Mouse (Mus musculus) midbrain, embryonic 10.5 days (tissue): ENCODE measurements around the gene Lap3. TPM values are rescaled to one million over a fixed set of nuclear protein-coding genes. Genes with fewer than 3 reads are reported as not detected.

Experiments
- DNase-seq: peaks from one replicate; pipeline ENCODE4 v3.0.0-alpha.2; 2017; ENCODE audit warnings: low spot score
- H3K27ac ChIP-seq: fragments of 300-500 bp; sonication (generic); replicated peaks from 2 replicates; pipeline ENCODE4 v1.5.1; 2016; ENCODE audit warnings: mild to moderate bottlenecking
- H3K27me3 ChIP-seq: fragments of 300-500 bp; sonication (generic); 2 replicates; pipeline ENCODE4 v1.6.1; 2016; ENCODE audit warnings: low read depth, mild to moderate bottlenecking; ENCODE audit not compliant: poor library complexity, severe bottlenecking
- H3K36me3 ChIP-seq: fragments of 300-500 bp; sonication (generic); 2 replicates; pipeline ENCODE4 v1.6.1; 2016; ENCODE audit warnings: mild to moderate bottlenecking, moderate library complexity
- H3K4me1 ChIP-seq: fragments of 300-500 bp; sonication (generic); 2 replicates; pipeline ENCODE4 v1.6.1; 2016
- H3K4me3 ChIP-seq: fragments of 300-500 bp; sonication (generic); 2 replicates; pipeline ENCODE4 v1.5.1; 2016; ENCODE audit warnings: mild to moderate bottlenecking, moderate library complexity
- H3K9me3 ChIP-seq: fragments of 300-500 bp; sonication (generic); replicated peaks from 2 replicates; pipeline ENCODE4 v1.6.1; 2016; ENCODE audit warnings: mild to moderate bottlenecking
- WGBS: fragments of 180-500 bp; shearing (Covaris S2); methylation state at CpG from one replicate; pipeline ENCODE4 v1.1.7; 2016; 5-methylcytosine and 5-hydroxymethylcytosine counted together
- polyA plus RNA-seq: library from polyadenylated mRNA; unstranded; fragments of >200 nt; fragmentation: Nextera tagmentation; extraction: Ambion mirVana; gene quantifications from 2 replicates; pipeline ENCODE4 v1.2.1, GENCODE M21; 2016

The Lap3 gene
- polyA plus RNA-seq, result 86.9 and 103 TPM in 2 replicates

GRCm38 (mm10) chr5:45493191-45494092 is at the start of gene Lap3:
Gene Lap3, plus strand, starts transcription at chr5:45493374.
- peaks cover 25% of the 10 kb centered on the region for H3K4me1 ChIP-seq
- H3K27ac ChIP-seq, result peak within 1 kb of the TSS; percentile 88
- under 1% methylated on average over 78 of the region's 78 CpGs for WGBS
- H3K4me3 ChIP-seq, result peak within 1 kb of the TSS; percentile 65
- H3K9me3 ChIP-seq, result no peaks in the 10 kb centered on the region
- H3K36me3 ChIP-seq, result peaks cover 32% of the 10 kb centered on the region
- H3K27me3 ChIP-seq, result no peaks in the 10 kb centered on the region
- peak; percentile 99 for DNase-seq

- no peaks in the 10 kb centered on the region for H3K9me3 ChIP-seq
- no peaks in the 10 kb centered on the region for H3K27me3 ChIP-seq
- H3K4me1 ChIP-seq, result peaks cover 14% of the 10 kb centered on the region
- H3K27ac ChIP-seq, result no peak overlapping the region
- peaks cover 42% of the 10 kb centered on the region for H3K36me3 ChIP-seq
- DNase-seq, result no peak
- H3K4me3 ChIP-seq, result no peak overlapping the region
- 91% methylated on average over 8 of the region's 8 CpGs for WGBS
Measured at GRCm38 (mm10) chr5:45444130-45444832, 48.9 kb upstream of the Lap3 start.

- 47% methylated on average over 5 of the region's 5 CpGs for WGBS
- H3K36me3 ChIP-seq, result peaks cover 16% of the 10 kb centered on the region
- H3K4me3 ChIP-seq, result peak overlapping the region; percentile 69
- peaks cover 27% of the 10 kb centered on the region for H3K4me1 ChIP-seq
- no peak for DNase-seq
- H3K27ac ChIP-seq, result no peak overlapping the region
- H3K9me3 ChIP-seq, result no peaks in the 10 kb centered on the region
- no peaks in the 10 kb centered on the region for H3K27me3 ChIP-seq
Measured at GRCm38 (mm10) chr5:45448676-45449075, 44.5 kb upstream of the Lap3 start.

- Histone ChIP-seq H3K27me3 (no peaks in the 10 kb centered on the region), H3K27ac (no peak overlapping the region), H3K4me3 (peak overlapping the region; percentile 69), H3K36me3 (peaks cover 11% of the 10 kb centered on the region), H3K4me1 (peaks cover 27% of the 10 kb centered on the region), H3K9me3 (no peaks in the 10 kb centered on the region)
- no peak for DNase-seq
- 10% methylated on average over 8 of the region's 8 CpGs for WGBS
Measured at GRCm38 (mm10) chr5:45449206-45449605, 44.0 kb upstream of the Lap3 start.

- peak; percentile 99 for DNase-seq
- H3K27ac ChIP-seq, result peak within 1 kb of the TSS; percentile 86
- under 1% methylated on average over 70 of the region's 70 CpGs for WGBS
Measured at GRCm38 (mm10) chr5:45449831-45450716, 43.1 kb upstream of the Lap3 start, which contains the start of gene Qdpr. Gene Qdpr, minus strand, starts transcription at chr5:45450236.

GRCm38 (mm10) chr5:45453451-45453850 is 39.7 kb upstream of the Lap3 start, which contains the start of gene Clrn2:
Gene Clrn2, plus strand, starts transcription at chr5:45453751.
- 79% methylated on average over 6 of the region's 6 CpGs for WGBS
- no peak for DNase-seq
- Histone ChIP-seq H3K27me3 (no peaks in the 10 kb centered on the region), H3K9me3 (no peaks in the 10 kb centered on the region), H3K4me1 (peaks cover 21% of the 10 kb centered on the region), H3K27ac (no peak within 1 kb of the TSS), H3K4me3 (no peak within 1 kb of the TSS), H3K36me3 (no peaks in the 10 kb centered on the region)

More at GRCm38 (mm10) chr5:45449831-45450716, 43.1 kb upstream of the Lap3 start, which contains the start of gene Qdpr:
- Histone ChIP-seq H3K9me3 (no peaks in the 10 kb centered on the region), H3K4me3 (peak within 1 kb of the TSS; percentile 69), H3K4me1 (peaks cover 27% of the 10 kb centered on the region), H3K27me3 (no peaks in the 10 kb centered on the region), H3K36me3 (peaks cover 2% of the 10 kb centered on the region)

- no peaks in the 10 kb centered on the region for H3K9me3 ChIP-seq
- 54% methylated on average over 9 of the region's 9 CpGs for WGBS
- H3K4me1 ChIP-seq, result peaks cover 11% of the 10 kb centered on the region
- no peaks in the 10 kb centered on the region for H3K27me3 ChIP-seq
- no peak overlapping the region for H3K4me3 ChIP-seq
- H3K27ac ChIP-seq, result no peak overlapping the region
- DNase-seq, result no peak
- H3K36me3 ChIP-seq, result no peaks in the 10 kb centered on the region
Measured at GRCm38 (mm10) chr5:45454456-45454855, 38.7 kb upstream of the Lap3 start.

GRCm38 (mm10) chr5:45472880-45473450 is 20.2 kb upstream of the Lap3 start:
- no peak overlapping the region for H3K4me3 ChIP-seq
- no peak overlapping the region for H3K27ac ChIP-seq
- peaks cover 4% of the 10 kb centered on the region; the same call in 1 of the 2 replicates for H3K4me1 ChIP-seq
- WGBS, result 65% methylated on average over 7 of the region's 7 CpGs
- H3K36me3 ChIP-seq, result no peaks in the 10 kb centered on the region
- DNase-seq, result no peak
- H3K27me3 ChIP-seq, result no peaks in the 10 kb centered on the region
- no peaks in the 10 kb centered on the region for H3K9me3 ChIP-seq

GRCm38 (mm10) chr5:45473521-45473920 is 19.7 kb upstream of the Lap3 start:
- no peak overlapping the region for H3K4me3 ChIP-seq
- H3K27ac ChIP-seq, result no peak overlapping the region
- peaks cover 4% of the 10 kb centered on the region; the same call in 1 of the 2 replicates for H3K4me1 ChIP-seq
- H3K27me3 ChIP-seq, result no peaks in the 10 kb centered on the region
- DNase-seq, result no peak
- 93% methylated on average over 1 of the region's 1 CpGs for WGBS
- no peaks in the 10 kb centered on the region for H3K36me3 ChIP-seq
- H3K9me3 ChIP-seq, result no peaks in the 10 kb centered on the region

GRCm38 (mm10) chr5:45474215-45474614 is 19.0 kb upstream of the Lap3 start:
- no peaks in the 10 kb centered on the region for H3K27me3 ChIP-seq
- H3K4me3 ChIP-seq, result no peak overlapping the region
- H3K4me1 ChIP-seq, result peaks cover 4% of the 10 kb centered on the region; the same call in 1 of the 2 replicates
- no peak overlapping the region for H3K27ac ChIP-seq
- WGBS, result 32% methylated on average over 6 of the region's 6 CpGs
- H3K36me3 ChIP-seq, result no peaks in the 10 kb centered on the region
- no peaks in the 10 kb centered on the region for H3K9me3 ChIP-seq
- no peak for DNase-seq

GRCm38 (mm10) chr5:45474758-45475157 is 18.4 kb upstream of the Lap3 start:
- no peak overlapping the region for H3K27ac ChIP-seq
- H3K9me3 ChIP-seq, result no peaks in the 10 kb centered on the region
- no peaks in the 10 kb centered on the region for H3K27me3 ChIP-seq
- no peak for DNase-seq
- H3K36me3 ChIP-seq, result no peaks in the 10 kb centered on the region
- 75% methylated on average over 3 of the region's 4 CpGs for WGBS
- H3K4me1 ChIP-seq, result peaks cover 4% of the 10 kb centered on the region; the same call in 1 of the 2 replicates
- no peak overlapping the region for H3K4me3 ChIP-seq

GRCm38 (mm10) chr5:45475771-45476170 is 17.4 kb upstream of the Lap3 start:
- 90% methylated on average over 5 of the region's 5 CpGs for WGBS
- no peak for DNase-seq

More at GRCm38 (mm10) chr5:45475771-45476170, 17.4 kb upstream of the Lap3 start:
- H3K4me3 ChIP-seq, result no peak overlapping the region
- no peak overlapping the region for H3K27ac ChIP-seq
- no peaks in the 10 kb centered on the region for H3K27me3 ChIP-seq
- no peaks in the 10 kb centered on the region for H3K36me3 ChIP-seq
- no peaks in the 10 kb centered on the region for H3K9me3 ChIP-seq
- H3K4me1 ChIP-seq, result peaks cover 4% of the 10 kb centered on the region; the same call in 1 of the 2 replicates
